Mouse (Mus musculus) neural tube, embryonic 15.5 days (tissue): ENCODE measurements around the gene Gm3383. TPM values are rescaled to one million over a fixed set of nuclear protein-coding genes. Genes with fewer than 3 reads are reported as not detected.
A peak's percentile ranks its signal among the peaks of the same experiment; 100 is the strongest.
"Not testable (repeated sequence)": the region's sequence is repeated elsewhere in the genome, so short reads cannot be mapped to it uniquely, and the experiment has no call there.

Experiments used
- ATAC-seq: fragments of 200-750 bp; cut with Nextera tagmentation; 2 replicates; pipeline ENCODE4 v1.8.0; 2017; ENCODE audit warnings: mild to moderate bottlenecking, moderate TSS enrichment, moderate library complexity; ENCODE audit not compliant: low FRiP score
- H3K27ac ChIP-seq: fragments of 300-500 bp; sonication (generic); replicated peaks from 2 replicates; pipeline ENCODE4 v1.5.1; 2015; ENCODE audit warnings: mild to moderate bottlenecking, inconsistent platforms
- H3K27me3 ChIP-seq: fragments of 300-500 bp; sonication (generic); replicated peaks from 2 replicates; pipeline ENCODE4 v1.6.1; 2015; ENCODE audit warnings: inconsistent platforms
- H3K36me3 ChIP-seq: fragments of 300-500 bp; sonication (generic); 2 replicates; pipeline ENCODE4 v1.6.1; 2015; ENCODE audit warnings: inconsistent platforms
- H3K4me1 ChIP-seq: fragments of 300-500 bp; sonication (generic); 2 replicates; pipeline ENCODE4 v1.6.1; 2015; ENCODE audit warnings: inconsistent platforms
- H3K4me2 ChIP-seq: fragments of 300-500 bp; sonication (generic); 2 replicates; pipeline ENCODE4 v1.6.1; 2015; ENCODE audit warnings: inconsistent platforms, mild to moderate bottlenecking, moderate library complexity
- H3K4me3 ChIP-seq: fragments of 300-500 bp; sonication (generic); replicated peaks from 2 replicates; pipeline ENCODE4 v1.5.1; 2015; ENCODE audit warnings: mild to moderate bottlenecking, inconsistent platforms
- H3K9ac ChIP-seq: fragments of 300-500 bp; sonication (generic); replicated peaks from 2 replicates; pipeline ENCODE4 v1.6.1; 2015; ENCODE audit warnings: mild to moderate bottlenecking, inconsistent platforms
- H3K9me3 ChIP-seq: fragments of 300-500 bp; sonication (generic); replicated peaks from 2 replicates; pipeline ENCODE4 v1.6.1; 2016; ENCODE audit warnings: inconsistent platforms
- WGBS: fragments of 180-500 bp; shearing (Covaris S2); methylation state at CpG from one replicate; pipeline ENCODE4 v1.1.7; 2015; ENCODE audit warnings: mixed read lengths; 5-methylcytosine and 5-hydroxymethylcytosine counted together
- polyA plus RNA-seq: library from polyadenylated mRNA; unstranded; fragments of >200 nt; fragmentation: Nextera tagmentation; extraction: Ambion mirVana; gene quantifications from 2 replicates; pipeline ENCODE4 v1.2.1, GENCODE M21; 2015

Gm3383 gene
- polyA plus RNA-seq, result 4.4 and 6.3 TPM in 2 replicates

DNA sequence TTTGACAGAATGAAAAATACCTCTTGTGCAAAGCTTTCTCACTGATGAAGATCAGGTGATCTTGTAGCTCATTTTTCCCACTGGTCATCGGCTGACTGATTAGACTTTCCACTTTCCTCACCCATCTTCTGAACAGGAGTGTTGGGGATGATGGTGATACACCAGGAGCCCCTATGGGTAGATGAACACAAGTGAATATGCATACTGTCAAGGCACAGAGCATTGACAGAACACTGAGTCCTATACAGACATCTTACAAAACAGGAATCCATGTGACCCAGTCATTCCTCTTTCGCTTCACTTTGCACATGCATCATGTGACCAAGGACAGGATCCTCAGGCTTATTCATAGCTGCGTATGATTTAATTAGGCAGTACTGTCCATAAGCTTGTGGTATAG, at the start of gene Gm3383:
Gene Gm3383, minus strand, starts transcription at position 101 of the 400 bp plus-strand sequence.
- not testable (repeated sequence) for H3K36me3 ChIP-seq, ATAC-seq, H3K9ac ChIP-seq, H3K4me2 ChIP-seq, H3K4me1 ChIP-seq, H3K27ac ChIP-seq, H3K4me3 ChIP-seq, H3K9me3 ChIP-seq, H3K27me3 ChIP-seq
- WGBS, result no CpG with 5 or more reads among the region's 3 CpGs

DNA sequence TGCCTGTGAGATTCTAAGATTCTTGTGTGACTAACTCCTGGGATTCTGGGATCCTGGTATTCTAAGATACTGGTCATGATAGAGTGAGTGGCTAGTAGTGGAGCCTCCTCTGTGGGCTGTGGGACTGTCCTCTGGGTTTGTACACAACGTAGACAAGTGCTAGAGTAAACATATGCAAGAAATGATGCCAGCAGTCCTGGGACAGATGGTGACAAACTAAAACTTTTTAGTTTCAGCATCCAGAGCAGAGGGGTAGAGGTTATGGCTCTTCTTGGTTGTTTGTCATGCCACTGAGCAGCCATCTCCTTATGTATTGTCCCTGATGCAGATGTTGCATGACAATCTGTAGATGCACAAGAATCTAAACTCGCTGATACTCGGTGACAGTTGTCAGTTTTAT, 48.1 kb upstream of the Gm3383 start:
- not testable (repeated sequence) for ATAC-seq, H3K9me3 ChIP-seq, H3K27me3 ChIP-seq, H3K36me3 ChIP-seq, H3K4me2 ChIP-seq, H3K27ac ChIP-seq, H3K4me1 ChIP-seq, H3K9ac ChIP-seq, H3K4me3 ChIP-seq
- 92% methylated on average over 3 of the region's 3 CpGs for WGBS

DNA sequence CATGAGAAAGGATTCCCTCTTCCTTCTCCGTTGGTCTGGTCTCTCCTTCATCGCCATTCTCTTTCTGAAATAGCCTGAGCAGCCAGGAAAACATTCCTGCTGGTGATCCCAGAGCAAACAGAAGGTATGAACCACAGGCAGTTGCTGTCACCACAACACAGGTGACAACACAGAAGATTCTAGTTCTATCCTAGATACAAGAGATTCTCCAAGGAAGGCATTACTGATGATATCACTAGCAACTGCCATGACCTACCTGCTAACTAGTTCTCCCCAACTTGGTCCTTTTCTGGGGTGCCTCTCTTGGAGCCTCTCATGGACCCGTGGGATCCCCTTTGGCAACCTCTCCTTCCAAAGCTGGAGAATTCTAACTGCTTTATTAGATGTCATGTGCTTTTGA, 22.4 kb upstream of the Gm3383 start, which contains the start of gene Gm3424:
Gene Gm3424, minus strand, starts transcription at position 101 of the 400 bp plus-strand sequence.
- not testable (repeated sequence) for H3K36me3 ChIP-seq, ATAC-seq, H3K9ac ChIP-seq, H3K27me3 ChIP-seq, H3K4me3 ChIP-seq, H3K27ac ChIP-seq, H3K4me2 ChIP-seq, H3K4me1 ChIP-seq, H3K9me3 ChIP-seq
- no CpG with 5 or more reads among the region's 3 CpGs for WGBS

GRCm38 (mm10) chr14:5812699-5813356, 5.0 kb upstream of the Gm3383 start:
- WGBS, result no CpG with 5 or more reads among the region's 47 CpGs
- H3K4me2 ChIP-seq, H3K4me1 ChIP-seq, H3K27me3 ChIP-seq, H3K4me3 ChIP-seq, H3K9ac ChIP-seq, H3K9me3 ChIP-seq, H3K36me3 ChIP-seq, H3K27ac ChIP-seq: not testable (repeated sequence)
- peak; percentile 86; the same call in 1 of the 2 replicates for ATAC-seq

- H3K36me3 ChIP-seq, H3K4me1 ChIP-seq, H3K9ac ChIP-seq, H3K9me3 ChIP-seq, H3K27ac ChIP-seq, ATAC-seq, H3K27me3 ChIP-seq, H3K4me3 ChIP-seq, H3K4me2 ChIP-seq: not testable (repeated sequence)
- WGBS, result no CpG with 5 or more reads among the region's 37 CpGs
Measured at GRCm38 (mm10) chr14:5741477-5741876, 66.3 kb downstream of the Gm3383 start, which contains the start of gene Gm3373. Gm3373 (minus strand) TSS chr14:5741577.

- H3K4me3 ChIP-seq, H3K4me1 ChIP-seq, H3K9ac ChIP-seq, H3K4me2 ChIP-seq, H3K36me3 ChIP-seq, H3K9me3 ChIP-seq, ATAC-seq, H3K27ac ChIP-seq, H3K27me3 ChIP-seq: not testable (repeated sequence)
- whole genome bisulfite sequencing, result no CpG with 5 or more reads among the region's 2 CpGs
Measured at GRCm38 (mm10) chr14:5687357-5687756, 120.4 kb downstream of the Gm3383 start, which contains the start of gene Gm9603. Gm9603 (minus strand) TSS chr14:5687457.

DNA sequence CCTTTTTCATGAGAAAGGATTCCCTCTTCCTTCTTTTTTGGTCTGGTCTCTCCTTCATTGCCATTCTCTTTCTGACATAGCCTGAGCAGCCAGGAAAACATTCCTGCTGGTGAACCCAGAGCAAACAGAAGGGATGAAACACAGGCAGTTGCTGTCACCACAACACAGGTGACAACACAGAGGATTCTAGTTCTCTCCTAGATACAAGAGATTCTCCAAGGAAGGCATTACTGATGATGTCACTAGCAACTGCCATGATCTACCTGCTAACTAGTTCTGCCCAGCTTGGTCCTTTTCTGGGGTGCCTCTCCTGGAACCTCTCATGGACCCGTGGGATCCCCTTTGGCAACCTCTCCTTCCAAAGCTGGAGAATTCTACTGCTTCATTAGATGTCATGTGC, 174.9 kb downstream of the Gm3383 start, which contains the start of gene Gm8265:
Gene Gm8265, minus strand, starts transcription at position 101 of the 400 bp plus-strand sequence.
- not testable (repeated sequence) for ATAC-seq, H3K4me1 ChIP-seq, H3K4me2 ChIP-seq, H3K27me3 ChIP-seq, H3K9me3 ChIP-seq, H3K36me3 ChIP-seq, H3K9ac ChIP-seq, H3K4me3 ChIP-seq, H3K27ac ChIP-seq
- no CpG with 5 or more reads among the region's 1 CpGs for WGBS

Other genes with a start within 250 kb of the Gm3383 start
- gene Gm8265, start 175.0 kb downstream of the Gm3383 start, polyA plus RNA-seq, result not detected in 2 replicates
- not detected in 2 replicates for gene Gm9603, start 120.5 kb downstream of the Gm3383 start, polyA plus RNA-seq
- gene Gm3373, start 66.4 kb downstream of the Gm3383 start, polyA plus RNA-seq, result 0.56 TPM in 1 of 2 replicates, not detected in the other
- not detected in 2 replicates for gene Gm3424, start 22.3 kb upstream of the Gm3383 start, polyA plus RNA-seq
- 1.0 and 1.9 TPM in 2 replicates for gene Gm8237, start 72.4 kb upstream of the Gm3383 start, polyA plus RNA-seq
- gene Gm3248, start 153.8 kb upstream of the Gm3383 start, polyA plus RNA-seq, result 3.8 and 5.5 TPM in 2 replicates
- gene Gm3453, start 171.2 kb upstream of the Gm3383 start, polyA plus RNA-seq, result not detected in 2 replicates